Mouse (Mus musculus) kidney, adult 2 months (tissue): ENCODE data around the gene Arhgdib. TPM values are rescaled to one million over a fixed set of nuclear protein-coding genes. Genes with fewer than 3 reads are reported as not detected.

Experiments used
- DNase-seq: peaks from one replicate; pipeline ENCODE4 v3.0.0; 2021
- H3K27ac ChIP-seq: fragments of 200-500 bp; 2 replicates; pipeline ENCODE4 v1.5.1; 2012; ENCODE audit warnings: low read depth, low read length, control low read depth, inconsistent platforms; ENCODE audit not compliant: insufficient read depth
- H3K27me3 ChIP-seq: fragments of 200-500 bp; replicated peaks from 2 replicates; pipeline ENCODE4 v1.6.1; 2012; ENCODE audit warnings: mild to moderate bottlenecking, moderate library complexity, low read length, inconsistent platforms; ENCODE audit not compliant: control insufficient read depth, insufficient read depth
- H3K36me3 ChIP-seq: fragments of 200-500 bp; 2 replicates; pipeline ENCODE4 v1.6.1; 2012; ENCODE audit warnings: mild to moderate bottlenecking, moderate library complexity, low read length, inconsistent platforms; ENCODE audit not compliant: control insufficient read depth, insufficient read depth
- H3K4me1 ChIP-seq: fragments of 200-500 bp; 2 replicates; pipeline ENCODE4 v1.6.1; 2011; ENCODE audit warnings: low read length; ENCODE audit not compliant: control insufficient read depth, insufficient read depth
- H3K4me3 ChIP-seq: fragments of 200-500 bp; 2 replicates; pipeline ENCODE4 v1.5.1; 2011; ENCODE audit warnings: mild to moderate bottlenecking, low read depth, low read length, control low read depth; ENCODE audit not compliant: insufficient read depth
- CTCF ChIP-seq: fragments of 200-500 bp; conservative IDR thresholded peaks from 2 replicates; pipeline ENCODE4 v1.5.1; 2011; ENCODE audit warnings: low read depth, mild to moderate bottlenecking, control low read depth, low read length, moderate library complexity, mixed read lengths; ENCODE audit not compliant: insufficient read depth, insufficient read length
- POLR2A ChIP-seq: fragments of 200-500 bp; IDR thresholded peaks from one replicate; pipeline ENCODE4 v1.6.1; 2011; ENCODE audit warnings: low read depth, low read length, control low read depth
- WGBS: fragments of 180-500 bp; shearing (Covaris S2); methylation state at CpG from one replicate; pipeline ENCODE4 v1.1.7; 2018; 5-methylcytosine and 5-hydroxymethylcytosine counted together
- polyA plus RNA-seq: library from polyadenylated mRNA; depleted of rRNA; stranded (reverse); fragments of >200 nt; gene quantifications from 2 replicates; pipeline ENCODE4 v1.2.3, GENCODE M21; 2012

The Arhgdib gene
- polyA plus RNA-seq, 1 experiment = 77.4 TPM

DNA sequence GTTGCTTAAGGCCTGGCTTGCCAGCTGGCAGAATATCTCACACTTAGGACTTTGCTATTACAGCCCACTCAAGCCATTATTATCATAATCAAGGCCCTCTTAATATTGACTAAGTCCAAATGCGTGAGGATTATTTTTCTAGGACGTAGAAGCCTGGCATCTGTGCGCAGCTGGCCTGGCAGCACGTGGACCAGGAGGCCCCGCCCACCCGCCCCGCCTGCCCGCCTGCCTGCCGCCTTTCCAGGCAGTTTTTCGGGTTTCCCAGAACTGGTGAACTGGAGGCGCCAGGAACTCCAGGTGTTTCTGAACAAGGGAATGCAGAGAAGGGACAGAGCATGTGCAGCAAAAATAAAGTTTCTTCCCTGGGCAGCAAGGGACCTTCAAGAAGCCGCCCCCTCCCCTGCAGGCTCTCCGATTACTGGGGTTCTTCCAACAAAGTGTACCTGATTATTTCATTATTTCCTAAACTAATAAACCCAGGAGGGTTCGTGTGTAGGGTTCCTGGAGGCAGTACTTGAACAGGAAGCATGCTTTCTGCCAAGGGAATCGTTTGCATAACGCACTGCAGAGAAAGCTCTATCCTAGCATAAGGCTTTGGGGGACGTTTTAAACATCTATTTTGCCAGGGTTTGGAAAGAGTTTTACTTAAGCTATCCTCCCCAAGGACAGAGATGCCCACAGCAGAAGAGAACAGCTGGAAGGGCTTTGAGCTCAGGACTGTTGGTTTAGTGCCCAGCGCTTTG, 28.1 kb downstream of the Arhgdib start:
- DNase-seq = peak; percentile 84
- 11% methylated on average over 18 of the region's 18 CpGs for WGBS
- Histone ChIP-seq H3K27ac (peak overlapping the region; percentile 54), H3K4me1 (peaks cover 23% of the 10 kb centered on the region), H3K27me3 (no peaks in the 10 kb centered on the region), H3K36me3 (no peaks in the 10 kb centered on the region), H3K4me3 (no peak overlapping the region; the same call in 1 of the 2 replicates)
- TF ChIP-seq CTCF = no peak
- no peak for TF ChIP-seq POLR2A

DNA sequence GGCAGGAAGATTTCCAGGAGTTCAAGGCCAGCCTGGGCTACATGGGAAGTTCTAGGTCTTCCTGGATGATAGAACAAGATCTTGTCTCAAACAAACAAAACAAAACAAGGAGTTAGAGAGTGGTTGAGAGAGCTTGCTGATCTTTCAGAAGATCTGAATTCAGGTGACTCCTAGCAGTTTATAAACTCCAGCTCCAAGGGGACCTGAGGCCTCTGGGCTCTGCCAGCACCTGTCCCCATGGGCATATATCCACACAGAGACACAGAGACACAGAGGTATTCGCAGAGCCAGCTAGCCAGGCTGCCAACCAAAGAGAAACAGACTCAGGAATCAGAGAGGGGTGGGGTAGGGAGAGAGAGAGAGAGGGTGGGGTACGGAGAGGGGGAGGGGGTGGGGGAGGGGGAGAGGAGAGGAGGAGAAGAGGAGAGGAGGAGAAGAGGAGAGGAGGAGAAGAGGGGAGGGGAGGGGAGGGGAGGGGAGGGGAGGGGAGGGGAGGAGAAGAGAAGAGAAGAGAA, 28.9 kb downstream of the Arhgdib start:
- no peaks in the 10 kb centered on the region for H3K27me3 ChIP-seq
- H3K36me3 ChIP-seq = no peaks in the 10 kb centered on the region
- no peak overlapping the region for H3K27ac ChIP-seq
- TF ChIP-seq POLR2A (no peak), CTCF (no peak)
- no peak overlapping the region for H3K4me3 ChIP-seq
- peaks cover 23% of the 10 kb centered on the region for H3K4me1 ChIP-seq
- DNase-seq = no peak
- 90% methylated on average over 1 of the region's 2 CpGs for WGBS

DNA sequence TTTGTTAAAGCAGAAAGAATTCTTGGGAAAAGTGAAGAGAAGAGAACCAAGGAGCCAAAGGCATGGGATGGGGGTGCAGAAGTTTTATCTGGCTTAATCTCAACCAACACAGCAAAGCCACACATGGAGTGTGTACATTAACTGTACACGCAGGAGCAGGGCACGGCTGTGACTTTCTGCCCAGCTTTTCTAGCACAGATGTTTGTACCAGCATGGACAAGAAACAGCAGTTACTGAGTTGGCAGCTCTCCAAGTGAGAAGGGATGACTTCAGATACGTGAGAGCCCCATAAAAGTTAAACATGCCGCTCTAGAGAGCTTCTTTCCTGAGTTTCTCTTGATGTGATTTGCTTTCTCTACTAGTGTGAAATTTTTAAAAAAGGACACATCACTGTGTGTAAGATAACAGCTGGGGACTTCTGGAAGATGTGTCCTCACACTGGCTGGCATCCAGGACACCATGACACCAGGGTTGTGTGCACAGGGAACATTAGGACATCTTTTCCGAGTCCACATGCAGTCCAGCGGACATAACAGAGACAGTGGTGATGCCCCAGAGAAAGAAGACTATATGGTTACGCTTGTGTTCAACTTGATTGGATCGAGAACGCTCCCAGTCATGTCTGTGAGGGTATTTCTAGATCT, 31.3 kb downstream of the Arhgdib start:
- no peaks in the 10 kb centered on the region for H3K27me3 ChIP-seq
- 62% methylated on average over 9 of the region's 9 CpGs for WGBS
- DNase-seq = peak; percentile 26
- H3K36me3 ChIP-seq = no peaks in the 10 kb centered on the region
- H3K4me1 ChIP-seq = peaks cover 18% of the 10 kb centered on the region
- H3K27ac ChIP-seq = 0 out of 2 replicates have a peak overlapping the region, but pooled peaks have one; percentile 26
- H3K4me3 ChIP-seq = no peak overlapping the region
- TF ChIP-seq POLR2A (no peak), CTCF (no peak)

DNA sequence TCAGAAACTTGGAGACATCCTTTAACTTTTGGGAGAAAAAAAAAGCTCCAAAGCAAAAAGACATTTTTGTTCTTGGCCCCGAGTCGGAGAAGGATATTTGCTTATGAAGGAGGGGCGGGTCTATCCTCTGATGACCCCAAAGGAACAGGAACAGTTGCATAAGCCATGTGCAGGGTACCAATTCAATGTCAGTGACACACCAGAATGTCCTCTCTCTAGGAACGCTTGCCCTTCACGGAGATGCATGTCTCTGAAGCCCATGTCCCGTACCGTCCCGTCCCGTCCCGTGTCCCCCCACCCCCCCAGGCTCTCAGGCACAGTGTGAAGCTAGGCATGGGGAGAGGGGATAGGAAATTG, 34.8 kb downstream of the Arhgdib start:
- Histone ChIP-seq H3K27me3 (no peaks in the 10 kb centered on the region), H3K36me3 (no peaks in the 10 kb centered on the region), H3K27ac (peak overlapping the region; percentile 73), H3K4me3 (no peak overlapping the region), H3K4me1 (0 out of 2 replicates have a peak, but pooled peaks cover 5% of the 10 kb centered on the region)
- TF ChIP-seq POLR2A (no peak), CTCF (no peak)
- peak; percentile 59 for DNase-seq
- WGBS = 68% methylated on average over 10 of the region's 10 CpGs

DNA sequence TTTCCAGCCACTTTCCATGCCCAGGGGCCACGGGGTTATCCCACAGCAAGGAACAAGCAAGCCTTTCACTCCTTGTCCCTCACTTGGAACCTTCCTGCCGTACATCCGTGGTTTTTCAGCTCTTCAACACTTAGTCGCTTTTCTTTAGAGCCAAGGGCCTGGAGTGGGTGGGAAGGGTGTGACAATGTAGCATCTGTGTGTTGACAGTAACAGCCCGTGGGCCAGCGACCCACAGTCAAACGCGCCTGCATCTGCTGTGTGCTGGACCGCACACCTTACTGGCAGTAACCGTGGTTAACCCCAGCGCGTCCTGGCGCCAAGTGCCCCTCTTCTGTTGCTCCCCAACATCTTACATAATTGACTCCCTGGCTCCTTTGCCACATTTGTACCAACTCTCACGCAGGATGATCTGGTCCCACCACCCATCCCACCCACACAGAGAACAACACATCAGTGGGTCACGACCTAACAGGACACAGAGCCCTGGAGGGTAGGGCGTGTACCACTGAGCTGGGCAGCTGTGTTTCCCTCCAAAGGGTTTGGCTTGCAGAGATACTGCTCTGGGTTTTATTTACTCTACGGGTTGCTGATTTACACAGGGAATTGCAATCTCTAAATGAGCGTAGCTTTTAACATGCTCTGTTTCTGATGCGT, 35.3 kb downstream of the Arhgdib start:
- 0 out of 2 replicates have a peak, but pooled peaks cover 5% of the 10 kb centered on the region for H3K4me1 ChIP-seq
- 79% methylated on average over 19 of the region's 19 CpGs for WGBS

DNA sequence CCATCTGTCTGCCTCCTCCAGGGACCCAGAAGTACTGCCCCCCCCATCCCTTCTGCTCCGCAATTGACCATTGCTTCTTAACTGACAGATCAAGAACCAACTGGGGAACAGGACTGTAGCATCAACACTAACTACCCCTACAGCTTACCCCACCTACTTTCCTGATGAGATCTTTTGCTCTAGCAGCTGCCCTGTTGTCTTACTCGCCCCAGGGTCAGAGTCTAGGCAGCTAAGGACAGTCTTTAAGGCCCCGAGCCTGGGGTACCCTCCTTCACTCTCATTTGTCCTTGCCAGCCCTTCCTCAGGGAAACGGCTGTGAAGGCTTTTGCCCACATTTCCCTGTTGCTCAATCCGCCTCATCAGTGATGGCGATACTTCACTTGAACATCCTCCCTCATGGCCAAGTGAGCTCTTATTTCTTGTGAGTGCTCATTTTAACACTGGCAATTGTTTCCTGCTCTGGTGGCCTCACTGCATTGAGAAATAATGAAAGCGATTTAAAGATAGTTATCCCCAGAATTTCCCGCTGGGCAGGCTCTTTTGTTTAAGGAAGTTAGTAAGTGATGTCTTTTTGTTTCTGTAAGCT, 37.7 kb downstream of the Arhgdib start:
- 71% methylated on average over 8 of the region's 8 CpGs for WGBS
- DNase-seq = no peak
- H3K4me3 ChIP-seq = no peak overlapping the region
- no peaks in the 10 kb centered on the region for H3K36me3 ChIP-seq
- H3K27me3 ChIP-seq = no peaks in the 10 kb centered on the region
- no peak overlapping the region for H3K27ac ChIP-seq
- H3K4me1 ChIP-seq = 0 out of 2 replicates have a peak, but pooled peaks cover 5% of the 10 kb centered on the region
- TF ChIP-seq POLR2A = no peak
- TF ChIP-seq CTCF = no peak

More for the DNA sequence above, 35.3 kb downstream of the Arhgdib start:
- Histone ChIP-seq H3K27me3 (no peaks in the 10 kb centered on the region), H3K27ac (peak overlapping the region; percentile 73), H3K4me3 (no peak overlapping the region), H3K36me3 (no peaks in the 10 kb centered on the region)
- TF ChIP-seq CTCF (no peak), POLR2A (no peak)
- DNase-seq = no peak
